Mouse (Mus musculus): Measurements from ENCODE around the gene Adcy6.

DNA sequence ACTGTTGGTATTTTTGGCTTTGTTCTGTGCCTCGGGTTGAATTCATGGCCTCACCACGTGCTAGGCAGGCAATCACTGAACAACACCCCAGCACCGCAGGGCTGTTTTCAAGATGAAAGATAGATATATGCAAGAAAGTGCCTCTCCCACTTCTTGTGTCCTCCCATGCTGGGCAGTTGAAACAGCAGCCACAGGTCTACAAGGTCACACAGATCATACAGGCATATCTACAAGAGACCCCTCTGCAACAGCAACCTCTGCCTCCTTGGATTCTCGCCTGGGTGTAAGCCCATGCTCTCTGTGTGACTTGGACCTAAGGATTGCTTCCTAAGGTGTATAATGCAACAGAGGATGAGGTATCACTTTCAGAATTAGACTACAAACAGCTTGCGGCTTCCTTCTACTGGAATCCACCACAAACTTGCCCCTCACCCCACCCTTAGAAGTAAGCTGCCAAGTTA, 13.5 kb upstream of the Adcy6 start:
- TF ChIP-seq CTCF (IDR thresholded peaks at IDR 0.05; ENCODE audit: low read depth) (no peak), EP300 (optimal IDR thresholded peaks at IDR 0.05) (no peak)
